Mouse (Mus musculus) bone marrow macrophage, adult 2 months (primary cell): ENCODE measurements at regions not wholly inside any gene's neighbourhood (a gene's known extent, or its start where the extent isn't known, plus 50 kb on each side); places are given as distances from the start of the nearest gene placed in this dataset.

Source experiments
- H3K27ac ChIP-seq: 2 replicates; pipeline ENCODE4 v1.5.1; 2012; ENCODE audit warnings: low read depth, low read length; ENCODE audit not compliant: insufficient read depth
- H3K4me1 ChIP-seq: 2 replicates; pipeline ENCODE4 v1.6.1; 2012; ENCODE audit warnings: low read length; ENCODE audit not compliant: control insufficient read depth, insufficient read depth
- H3K4me3 ChIP-seq: 2 replicates; pipeline ENCODE4 v1.5.1; 2012; ENCODE audit warnings: mild to moderate bottlenecking, low read length, moderate library complexity; ENCODE audit not compliant: insufficient read depth
- CTCF ChIP-seq: IDR thresholded peaks from 2 replicates; pipeline ENCODE4 v1.5.1; 2012; ENCODE audit warnings: low read depth, mild to moderate bottlenecking, low read length, moderate library complexity
- POLR2A ChIP-seq: IDR thresholded peaks from 2 replicates; pipeline ENCODE4 v1.6.1; 2012; ENCODE audit warnings: mild to moderate bottlenecking, low read depth, low read length, borderline replicate concordance

DNA sequence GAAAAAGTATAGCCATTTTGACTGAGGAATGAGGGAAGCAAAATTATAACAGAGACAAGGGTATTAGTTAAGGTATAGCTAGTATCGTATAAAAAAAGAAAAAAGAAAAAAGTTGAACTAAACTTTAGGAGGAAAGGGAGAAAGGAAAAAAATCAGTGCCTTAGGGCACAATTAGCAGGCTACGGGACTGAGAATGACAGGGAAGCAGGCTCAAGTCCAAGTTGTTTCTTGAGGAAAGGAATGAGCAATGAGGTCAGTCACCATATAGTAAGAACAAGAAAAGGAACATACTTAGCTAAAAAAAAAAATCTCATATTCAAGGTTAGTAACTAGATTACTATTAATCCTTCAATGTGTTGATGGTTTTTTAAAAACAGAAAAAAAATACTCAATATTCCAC lies 1089.8 kb upstream of the Cited2 start:
- Histone ChIP-seq H3K4me1 (no peaks in the 10 kb centered on the region), H3K27ac (no peak overlapping the region), H3K4me3 (no peak overlapping the region)
- TF ChIP-seq CTCF (no peak), POLR2A (no peak)

DNA sequence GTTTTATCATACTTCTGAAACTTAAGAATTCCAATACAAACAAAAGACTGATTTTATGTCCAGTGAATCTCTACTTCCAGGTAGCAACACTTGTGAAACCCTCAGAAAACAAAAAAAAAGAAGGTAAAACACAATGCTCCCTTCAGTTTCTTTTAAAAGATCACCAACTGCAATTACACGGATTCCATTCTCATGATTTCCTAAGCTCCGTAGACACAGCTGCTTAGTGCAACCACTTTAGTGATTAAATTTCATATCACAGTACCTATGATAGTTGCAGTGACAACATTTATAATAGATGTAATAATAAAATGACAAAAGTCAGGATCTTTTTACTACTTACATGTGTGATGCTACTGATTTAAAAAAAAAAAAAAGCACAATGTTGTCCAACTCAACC lies 1087.6 kb upstream of the Cited2 start:
- TF ChIP-seq CTCF (no peak), POLR2A (no peak)
- H3K27ac ChIP-seq = no peak overlapping the region
- no peaks in the 10 kb centered on the region for H3K4me1 ChIP-seq
- H3K4me3 ChIP-seq = no peak overlapping the region

DNA sequence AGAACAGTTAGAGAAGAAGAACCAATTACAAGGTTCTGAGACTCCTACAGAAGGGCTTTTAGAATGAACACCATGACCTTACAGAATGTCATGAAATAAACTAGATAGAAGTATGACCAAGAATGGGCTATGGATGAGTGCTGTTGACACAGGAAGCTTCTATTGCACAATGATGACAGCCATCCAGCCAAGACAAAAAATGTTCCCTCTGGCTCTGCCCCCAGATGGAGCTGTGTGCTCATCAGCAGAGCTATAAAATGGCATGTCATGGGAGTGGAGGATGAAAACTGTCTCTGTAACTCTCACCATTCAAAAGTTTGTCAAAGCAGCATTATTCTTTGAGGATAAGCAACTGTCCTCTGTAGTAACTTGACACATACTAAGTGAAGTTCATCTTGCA lies 1086.0 kb upstream of the Cited2 start:
- no peak for TF ChIP-seq POLR2A
- TF ChIP-seq CTCF = no peak
- Histone ChIP-seq H3K4me1 (no peaks in the 10 kb centered on the region), H3K4me3 (no peak overlapping the region), H3K27ac (no peak overlapping the region)

- Histone ChIP-seq H3K4me1 (no peaks in the 10 kb centered on the region), H3K27ac (no peak overlapping the region), H3K4me3 (no peak overlapping the region)
- TF ChIP-seq CTCF (no peak), POLR2A (no peak)
Observed at GRCm38 (mm10) chr10:16638111-16638510, 1084.9 kb upstream of the Cited2 start.

DNA sequence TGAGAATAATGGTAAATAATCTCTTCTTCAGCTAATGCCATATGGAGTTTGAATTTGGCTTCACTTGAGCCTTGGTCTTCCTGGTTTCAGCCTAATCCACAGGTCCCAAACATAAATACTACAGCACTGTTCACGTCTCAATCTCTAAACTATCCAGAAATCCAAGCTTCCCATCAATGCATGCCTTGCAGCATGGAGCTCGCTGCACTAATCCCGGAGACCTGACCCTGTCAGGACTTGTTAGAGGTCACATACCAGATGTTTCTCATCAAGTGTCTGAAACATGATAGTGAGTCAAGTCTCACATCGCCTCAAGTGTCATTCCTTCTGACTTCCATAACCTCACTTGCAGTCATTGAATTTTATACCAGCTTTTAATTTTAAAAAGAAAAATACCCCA lies 1082.9 kb upstream of the Cited2 start:
- Histone ChIP-seq H3K27ac (no peak overlapping the region), H3K4me1 (no peaks in the 10 kb centered on the region), H3K4me3 (no peak overlapping the region)
- TF ChIP-seq CTCF (no peak), POLR2A (no peak)

DNA sequence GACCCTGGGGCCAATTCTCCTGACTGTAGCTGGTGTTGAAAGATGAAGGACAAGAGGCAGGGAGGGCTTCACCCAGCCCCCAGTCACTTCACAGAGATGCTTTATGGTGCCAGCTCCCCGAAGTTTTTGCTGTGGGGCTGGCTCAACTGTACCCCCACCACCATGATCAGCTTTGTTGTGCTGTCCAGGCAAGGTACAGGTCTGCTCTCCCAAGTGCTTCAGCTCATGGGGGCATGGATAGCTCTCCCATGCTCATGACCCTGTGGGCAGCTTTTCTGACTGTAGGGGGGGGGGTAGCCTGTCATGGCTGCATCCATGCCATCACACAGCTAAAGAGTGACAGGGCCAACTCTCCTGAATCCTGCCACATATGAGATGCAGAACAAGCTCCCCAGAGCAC lies 1072.9 kb upstream of the Cited2 start:
- Histone ChIP-seq H3K27ac (no peak overlapping the region), H3K4me1 (peaks cover 33% of the 10 kb centered on the region), H3K4me3 (no peak overlapping the region)
- TF ChIP-seq CTCF (no peak), POLR2A (no peak)

DNA sequence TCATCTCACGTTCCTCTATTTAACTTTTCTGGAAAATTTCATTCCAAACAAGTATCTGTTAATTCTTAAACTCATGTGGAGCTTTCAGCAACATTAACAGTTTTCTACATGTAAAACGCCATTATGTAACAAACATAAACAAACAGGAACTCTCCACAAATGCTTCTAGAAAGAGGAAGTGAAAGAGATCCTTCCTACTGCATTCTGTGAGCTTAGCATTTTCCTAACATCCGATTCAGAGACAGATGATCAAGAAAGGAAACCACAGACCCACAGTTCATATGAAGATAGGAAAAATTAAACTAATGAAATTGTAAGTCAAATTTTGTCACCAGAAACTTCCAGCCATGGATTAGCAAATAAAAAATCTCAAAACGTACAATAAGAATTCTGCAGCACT lies 1070.6 kb upstream of the Cited2 start:
- peaks cover 31% of the 10 kb centered on the region for H3K4me1 ChIP-seq
- peak overlapping the region; percentile 93 for H3K27ac ChIP-seq
- TF ChIP-seq CTCF (no peak), POLR2A (no peak)
- H3K4me3 ChIP-seq = no peak overlapping the region

- Histone ChIP-seq H3K4me1 (no peaks in the 10 kb centered on the region), H3K4me3 (no peak overlapping the region), H3K27ac (no peak overlapping the region)
- TF ChIP-seq CTCF (no peak), POLR2A (no peak)
Observed at GRCm38 (mm10) chr10:16664483-16664882, 1058.5 kb upstream of the Cited2 start.

DNA sequence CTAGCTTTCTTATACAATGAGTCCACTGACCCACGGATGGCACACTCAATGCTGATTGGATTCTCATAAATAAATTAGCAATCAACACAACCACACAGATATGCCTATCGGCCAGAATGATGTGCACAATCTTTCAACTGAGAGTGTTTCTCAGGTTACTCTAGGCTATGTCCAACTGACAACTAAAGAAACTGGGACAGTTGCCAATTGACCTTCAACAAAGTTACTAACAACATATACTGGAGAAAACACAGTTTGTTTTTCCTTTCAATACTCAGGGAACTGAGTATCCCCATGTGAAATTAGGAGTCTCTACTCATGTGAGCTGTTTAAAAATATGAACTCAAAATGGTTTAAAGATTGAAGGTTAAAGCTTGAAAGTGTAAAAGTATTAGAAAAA lies 1052.7 kb upstream of the Cited2 start:
- TF ChIP-seq CTCF = no peak
- no peak for TF ChIP-seq POLR2A
- H3K27ac ChIP-seq = no peak overlapping the region
- no peak overlapping the region for H3K4me3 ChIP-seq
- H3K4me1 ChIP-seq = no peaks in the 10 kb centered on the region

DNA sequence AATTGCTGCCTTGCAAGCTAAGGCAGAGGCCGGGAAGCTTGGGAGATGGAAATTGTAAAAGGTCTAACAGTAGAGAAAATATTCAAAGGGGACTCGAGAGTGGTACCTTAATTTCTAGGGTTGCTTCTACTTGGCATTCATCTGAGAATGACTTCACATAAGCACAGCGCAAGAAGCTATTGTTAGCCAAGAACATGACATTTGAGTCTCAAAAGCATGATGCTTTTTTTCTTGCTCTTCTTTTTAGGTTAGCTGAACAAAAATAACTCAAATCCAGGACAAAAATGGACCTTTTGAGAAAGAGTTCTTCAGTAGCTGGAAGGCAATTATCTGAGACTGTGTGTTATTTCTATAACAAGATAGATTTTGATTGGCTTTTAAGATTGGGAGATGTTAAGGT lies 1042.0 kb upstream of the Cited2 start:
- TF ChIP-seq POLR2A = no peak
- no peak for TF ChIP-seq CTCF
- Histone ChIP-seq H3K27ac (no peak overlapping the region), H3K4me1 (peaks cover 4% of the 10 kb centered on the region), H3K4me3 (no peak overlapping the region)

DNA sequence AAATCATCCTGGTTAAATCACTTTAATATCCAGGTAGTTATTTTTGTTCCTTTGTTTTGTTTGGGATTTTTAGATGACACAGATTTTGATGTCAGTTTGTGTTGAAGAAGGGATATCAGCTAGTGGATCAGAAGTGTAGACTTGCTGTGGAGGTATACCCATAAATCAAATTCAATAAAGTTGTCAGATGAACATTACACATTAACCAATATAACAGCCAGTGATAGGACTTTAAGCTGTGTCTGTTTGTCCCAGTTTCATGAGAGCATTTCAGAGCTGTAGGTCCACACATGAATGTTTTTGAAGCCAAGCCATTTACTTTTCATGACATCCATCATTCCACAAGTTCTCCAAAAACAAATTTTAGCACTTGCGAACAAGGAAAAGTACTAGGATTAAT lies 1037.7 kb upstream of the Cited2 start:
- no peak for TF ChIP-seq POLR2A
- no peak for TF ChIP-seq CTCF
- no peak overlapping the region for H3K4me3 ChIP-seq
- H3K4me1 ChIP-seq = no peaks in the 10 kb centered on the region
- H3K27ac ChIP-seq = no peak overlapping the region

GRCm38 (mm10) chr10:16706976-16707375 lies 1016.0 kb upstream of the Cited2 start:
- Histone ChIP-seq H3K27ac (no peak overlapping the region), H3K4me1 (0 out of 2 replicates have a peak, but pooled peaks cover 2% of the 10 kb centered on the region), H3K4me3 (no peak overlapping the region)
- no peak for TF ChIP-seq POLR2A
- TF ChIP-seq CTCF = no peak
